Mouse (Mus musculus) kidney, adult 2 months (tissue): ENCODE results near the gene Lrpap1.

Experiments
- CTCF ChIP-seq: fragments of 200-500 bp; conservative IDR thresholded peaks from 2 replicates; pipeline ENCODE4 v1.5.1; 2011; ENCODE audit warnings: low read depth, mild to moderate bottlenecking, control low read depth, low read length, moderate library complexity, mixed read lengths; ENCODE audit not compliant: insufficient read depth, insufficient read length
- POLR2A ChIP-seq: fragments of 200-500 bp; IDR thresholded peaks from one replicate; pipeline ENCODE4 v1.6.1; 2011; ENCODE audit warnings: low read depth, low read length, control low read depth

- no peak for TF ChIP-seq CTCF
- no peak for TF ChIP-seq POLR2A
Measured at GRCm38 (mm10) chr5:35138183-35138611, 32.6 kb upstream of the Lrpap1 start.
